Mouse (Mus musculus) cerebellum, adult 18-20 months (tissue): Measurements from ENCODE around the gene Bmf.

Experiments used
- DNase-seq, 2 experiments: peaks; one replicate each; pipeline ENCODE4 v3.0.0; 2021

Bmf gene

DNA sequence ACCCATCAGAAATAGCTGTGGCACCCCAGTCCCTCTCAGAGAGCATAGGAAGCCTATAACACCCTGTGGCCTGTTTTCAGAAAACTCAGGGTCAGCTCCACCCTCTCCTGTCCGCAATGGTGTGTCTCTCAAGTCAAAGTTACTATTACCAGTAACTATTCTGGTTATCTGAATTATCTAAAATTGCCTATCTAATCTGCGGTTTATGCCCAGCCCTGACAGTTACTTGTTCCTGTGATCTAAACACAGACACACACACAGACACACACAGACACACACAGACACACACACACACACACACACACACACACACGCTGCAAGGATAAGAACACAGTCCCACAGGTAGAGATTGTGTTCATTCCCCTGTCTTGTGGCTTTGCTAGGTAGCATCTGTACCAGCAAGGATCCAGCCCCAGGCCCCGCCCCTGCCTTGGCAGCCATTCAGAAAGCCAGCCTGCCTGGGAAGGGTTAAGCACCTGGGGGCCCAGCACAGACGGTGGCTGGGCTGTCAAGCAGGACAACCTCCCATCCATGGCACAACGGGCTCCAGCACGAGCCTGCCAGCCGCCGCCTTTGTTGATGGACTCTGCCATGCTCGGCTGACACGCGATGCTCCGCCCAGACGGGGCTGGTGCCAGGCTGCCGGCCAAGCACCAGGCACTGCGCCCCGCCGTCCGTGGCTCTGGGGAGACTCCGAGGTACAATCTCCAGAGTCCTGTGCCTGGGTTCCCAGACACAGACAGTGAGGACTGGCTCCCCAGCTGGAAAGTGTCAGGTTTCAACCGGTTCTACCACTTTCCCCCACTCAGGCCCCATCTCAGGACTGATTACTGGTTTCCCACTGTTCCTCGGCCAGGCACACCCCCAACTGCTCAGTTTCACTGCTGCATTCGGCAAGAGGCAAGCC lies 5.3 kb downstream of the Bmf start:
- DNase-seq, result peak; percentile 84 to 88

- peak; percentile 6 to 41 for DNase-seq
Measured at GRCm38 (mm10) chr2:118542971-118543573, 6.4 kb downstream of the Bmf start.

DNA sequence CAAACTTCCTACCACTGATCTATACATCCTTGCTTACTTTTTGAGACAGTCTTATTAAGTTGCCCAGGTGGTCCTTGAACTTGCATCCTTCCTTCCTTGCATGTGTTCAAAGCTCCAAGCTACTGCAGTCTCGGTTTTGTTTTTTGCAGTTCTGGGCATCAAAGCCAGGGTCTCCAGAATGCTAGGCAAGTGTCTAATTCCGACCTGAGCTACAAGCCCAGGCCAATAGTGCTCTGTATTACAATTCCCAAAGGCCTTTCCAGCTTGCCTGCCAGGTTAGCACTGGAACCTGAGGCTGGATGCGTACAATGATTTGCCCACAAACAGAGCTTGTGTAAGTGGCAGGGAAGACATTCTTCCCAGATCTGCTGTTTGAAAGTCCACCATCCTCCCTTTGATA lies 7.8 kb downstream of the Bmf start:
- DNase-seq, result no peak

DNA sequence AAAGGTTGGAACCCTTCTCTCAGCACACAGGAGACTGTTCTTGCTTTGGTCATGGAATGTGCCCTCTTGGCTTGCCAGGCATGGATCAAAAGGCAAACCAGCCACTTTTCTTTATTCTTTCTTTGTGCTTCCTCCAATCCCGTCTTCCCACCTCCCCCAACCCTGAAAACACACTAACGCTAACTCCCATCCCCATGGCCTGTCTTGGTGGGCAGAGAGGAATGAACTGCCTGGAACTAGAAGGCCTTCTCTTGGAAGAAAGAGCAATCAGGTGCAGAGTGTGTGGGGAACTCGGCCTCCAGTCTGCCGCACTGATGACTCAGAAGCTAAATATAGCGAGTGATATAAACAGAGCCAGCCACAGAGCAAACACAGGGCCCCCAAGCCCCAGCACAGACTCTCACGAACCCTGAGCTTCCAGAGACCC lies 8.8 kb downstream of the Bmf start:
- DNase-seq, result peak; percentile 63 to 70

DNA sequence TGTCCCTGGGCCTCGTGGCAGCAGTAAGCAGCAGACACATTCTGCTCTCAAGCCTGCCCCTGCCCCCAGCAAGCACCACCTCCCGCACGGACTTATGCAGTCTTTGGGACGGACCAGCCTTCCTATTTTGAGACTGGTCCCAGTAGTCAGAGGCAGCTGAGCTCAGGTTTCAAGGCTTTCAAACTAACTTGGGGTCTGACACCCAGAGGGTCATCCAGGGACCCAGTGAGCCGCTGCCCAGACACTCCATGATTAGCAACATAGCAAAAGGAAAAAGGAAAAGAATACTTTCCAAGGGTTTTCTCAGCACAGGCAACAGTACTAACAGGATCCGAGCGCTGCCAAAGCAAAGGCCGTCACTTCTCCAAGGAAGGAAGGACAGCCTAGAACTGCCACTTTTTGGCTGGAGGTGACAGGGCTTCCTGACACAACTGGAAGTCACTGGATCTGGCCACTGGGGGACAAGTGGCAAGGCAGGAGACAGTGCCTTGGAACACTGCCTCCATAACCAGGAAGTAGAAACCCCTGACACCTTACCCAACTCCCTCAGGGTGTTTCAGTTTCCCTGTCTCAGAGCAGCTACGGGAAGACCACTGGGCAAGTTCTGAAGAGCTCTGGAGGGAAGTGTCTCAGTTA lies 9.5 kb downstream of the Bmf start:
- peak in 1 of 2 experiments; percentile 13 for DNase-seq

GRCm38 (mm10) chr2:118539040-118539439 lies 10.4 kb downstream of the Bmf start:
- DNase-seq, result no peak

- DNase-seq, result no peak
Measured at GRCm38 (mm10) chr2:118537226-118537625, 12.3 kb downstream of the Bmf start.

GRCm38 (mm10) chr2:118536553-118536952 lies 12.9 kb downstream of the Bmf start:
- DNase-seq, result peak; percentile 48 to 51

GRCm38 (mm10) chr2:118536111-118536510 lies 13.4 kb downstream of the Bmf start:
- DNase-seq, result peak; percentile 34 to 43

DNA sequence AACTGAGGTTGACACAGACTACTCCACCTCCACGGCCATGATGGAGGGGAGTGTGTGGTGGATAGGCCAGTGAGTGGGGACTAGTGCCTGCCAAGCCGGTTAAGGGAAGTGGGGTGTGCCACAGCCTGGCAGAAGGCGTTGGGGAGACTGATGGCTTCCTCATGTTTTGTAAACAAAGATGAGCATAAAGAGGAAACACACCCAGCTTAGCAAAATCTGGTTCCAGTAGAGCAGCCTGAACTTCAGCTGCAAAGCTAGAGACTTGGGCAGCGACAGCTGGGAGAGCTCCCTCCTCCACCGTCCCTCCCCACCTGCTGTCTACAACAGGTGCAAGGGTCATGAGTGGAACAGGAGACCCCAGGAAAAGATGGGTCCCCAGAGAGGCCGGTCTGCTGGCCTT lies 15.5 kb downstream of the Bmf start:
- no peak for DNase-seq

- no peak for DNase-seq
Measured at GRCm38 (mm10) chr2:118532855-118533675, 16.4 kb downstream of the Bmf start.

DNA sequence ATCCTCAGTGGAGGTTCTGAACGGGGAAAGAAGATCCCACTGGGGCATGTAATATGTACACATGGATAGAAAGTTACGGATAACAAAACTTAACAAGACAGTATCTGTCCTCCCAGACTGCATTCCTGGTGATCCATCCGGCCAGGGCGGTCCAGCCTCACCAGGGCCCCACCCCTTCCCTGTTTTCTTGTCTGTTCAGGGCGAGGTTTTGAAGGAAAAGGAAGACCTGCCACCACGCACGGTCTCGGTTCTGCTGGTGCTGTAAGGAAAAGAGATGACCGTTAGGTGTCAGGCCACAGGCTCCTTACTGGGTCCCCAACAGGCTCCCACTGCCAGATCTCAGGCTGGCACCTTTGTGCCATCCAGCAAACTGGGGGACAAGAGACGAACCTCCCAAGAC lies 17.1 kb downstream of the Bmf start:
- DNase-seq, result no peak

DNA sequence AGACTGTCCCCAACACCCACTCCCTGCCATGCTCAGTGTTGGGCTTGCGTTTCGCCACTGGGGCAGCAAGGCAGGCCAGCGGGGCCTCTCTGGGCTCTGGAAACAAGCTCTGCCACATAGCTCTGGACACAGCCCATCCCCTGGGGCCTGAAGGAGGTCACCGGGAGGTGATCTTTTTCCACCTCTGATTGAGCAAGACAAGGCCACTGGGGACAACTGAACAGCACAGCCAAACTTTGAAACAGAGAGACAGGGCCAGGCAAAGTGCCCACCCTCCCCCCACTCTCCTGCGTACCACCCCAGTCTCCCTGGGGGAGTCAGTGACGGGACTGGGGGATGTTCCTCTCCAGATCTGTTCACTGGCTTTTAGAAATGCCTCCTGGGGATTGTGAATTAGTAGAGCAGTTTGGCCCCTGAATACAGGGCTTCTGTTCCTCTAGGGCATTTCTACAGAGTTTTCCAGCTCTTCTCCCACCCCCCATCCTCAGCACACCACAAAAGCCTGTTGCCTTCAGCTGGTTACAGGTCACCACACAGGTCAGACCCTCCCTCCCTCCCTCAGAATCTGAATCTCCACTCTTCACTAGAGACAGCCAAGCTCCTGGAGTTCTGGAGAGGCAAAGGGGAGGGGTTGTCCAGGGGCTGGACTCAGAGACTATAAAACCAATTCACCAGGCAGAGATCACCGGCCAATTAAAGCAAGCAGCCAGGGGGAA lies 19.9 kb downstream of the Bmf start:
- peak in 1 of 2 experiments; percentile 6 for DNase-seq

DNA sequence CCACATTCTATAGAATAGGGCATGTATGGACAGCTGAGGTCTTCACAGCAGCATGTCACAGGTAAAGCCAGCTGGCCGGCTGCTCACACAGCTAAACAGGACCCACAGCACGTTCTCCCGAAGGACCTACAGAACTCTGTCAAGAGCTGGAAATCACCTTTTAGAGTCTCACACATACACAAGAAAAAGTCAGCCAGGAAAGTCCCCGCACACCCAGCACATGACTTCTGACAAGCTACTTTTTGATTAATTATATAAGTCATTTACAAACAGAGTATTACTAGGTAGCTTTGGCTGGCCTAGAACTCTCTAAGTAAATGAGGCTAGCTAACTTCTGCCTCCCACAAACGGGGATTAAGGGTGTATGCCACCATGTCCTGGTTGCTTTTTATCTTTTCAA lies 22.9 kb downstream of the Bmf start:
- no peak for DNase-seq

GRCm38 (mm10) chr2:118524811-118525210 lies 24.7 kb downstream of the Bmf start:
- DNase-seq, result no peak

- DNase-seq, result no peak
Measured at GRCm38 (mm10) chr2:118523163-118523730, 26.2 kb downstream of the Bmf start.

GRCm38 (mm10) chr2:118522265-118522664 lies 27.2 kb downstream of the Bmf start:
- DNase-seq, result no peak

GRCm38 (mm10) chr2:118520042-118520933 lies 29.2 kb downstream of the Bmf start:
- peak in 1 of 2 experiments; percentile 27 for DNase-seq

GRCm38 (mm10) chr2:118512418-118513377 lies 36.8 kb downstream of the Bmf start:
- no peak for DNase-seq
